Mouse (Mus musculus) cerebral cortex, adult 2 months (tissue): Measurements from ENCODE around the gene Mrps11.

ENCODE experiments used
- WGBS: fragments of 180-500 bp; shearing (Covaris S2); methylation state at CpG from one replicate; pipeline ENCODE4 v1.1.7; 2018; 5-methylcytosine and 5-hydroxymethylcytosine counted together

Mrps11 gene

DNA sequence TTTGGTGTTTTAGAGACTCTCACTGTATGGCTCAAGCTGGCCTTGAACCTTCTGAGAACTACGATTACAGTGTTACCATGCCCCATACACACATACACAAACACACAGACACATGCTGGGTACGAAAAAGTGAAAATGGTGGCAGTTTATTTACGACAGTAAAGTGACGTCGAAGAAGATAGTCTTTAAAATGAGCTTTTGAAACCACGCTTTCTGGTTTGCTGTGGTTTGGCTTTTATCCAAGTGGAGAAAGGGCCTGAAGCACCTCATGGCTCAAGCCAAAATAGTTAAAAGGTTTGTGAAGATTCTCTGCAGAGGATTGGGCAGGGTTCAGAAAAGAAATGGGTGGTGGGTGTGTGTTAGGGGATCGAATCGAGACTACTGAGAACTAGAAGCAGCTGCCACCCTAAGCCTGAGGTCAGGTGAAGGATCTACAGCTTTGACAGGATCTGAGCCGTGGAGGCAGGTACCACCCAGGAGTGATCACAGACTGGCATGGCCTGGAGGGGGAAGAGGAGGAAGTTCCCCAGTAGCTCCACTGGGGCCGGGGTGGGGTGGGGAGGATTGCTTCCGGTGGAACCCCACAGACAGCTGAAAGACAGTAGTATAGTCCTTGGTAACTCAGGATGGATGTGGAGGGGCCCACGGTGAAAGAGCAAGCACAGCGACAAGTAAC is 11.1 kb downstream of the Mrps11 start:
- 89% methylated on average over 13 of the region's 13 CpGs for WGBS

DNA sequence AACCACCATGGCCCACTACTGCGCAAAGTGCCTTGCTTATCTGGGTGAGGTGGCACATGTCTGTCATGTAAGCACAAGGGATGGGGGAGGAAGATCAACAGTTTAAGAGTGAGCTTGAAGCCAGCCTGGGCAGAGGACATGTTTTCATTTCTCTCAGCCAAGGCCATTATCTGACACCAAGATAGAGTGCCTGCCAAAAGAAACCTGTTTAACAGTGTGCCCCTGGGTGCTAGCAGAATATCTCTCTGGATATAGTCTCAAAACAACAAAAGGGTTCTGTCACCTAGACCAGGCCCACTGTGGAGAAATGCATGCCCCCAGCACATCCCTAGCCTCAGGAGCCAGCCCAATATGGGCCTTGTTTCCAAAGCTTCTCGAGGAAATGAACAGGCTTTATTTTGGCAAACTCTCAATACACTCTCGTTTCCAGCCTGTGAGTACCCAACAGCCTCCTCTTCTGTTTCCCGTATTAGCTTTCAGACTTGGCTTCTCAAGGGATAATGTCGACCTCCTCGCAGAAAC is 11.7 kb downstream of the Mrps11 start:
- 43% methylated on average over 6 of the region's 6 CpGs for WGBS

- WGBS = 62% methylated on average over 3 of the region's 3 CpGs
Measured at GRCm38 (mm10) chr7:78796624-78797023, 13.7 kb downstream of the Mrps11 start.

DNA sequence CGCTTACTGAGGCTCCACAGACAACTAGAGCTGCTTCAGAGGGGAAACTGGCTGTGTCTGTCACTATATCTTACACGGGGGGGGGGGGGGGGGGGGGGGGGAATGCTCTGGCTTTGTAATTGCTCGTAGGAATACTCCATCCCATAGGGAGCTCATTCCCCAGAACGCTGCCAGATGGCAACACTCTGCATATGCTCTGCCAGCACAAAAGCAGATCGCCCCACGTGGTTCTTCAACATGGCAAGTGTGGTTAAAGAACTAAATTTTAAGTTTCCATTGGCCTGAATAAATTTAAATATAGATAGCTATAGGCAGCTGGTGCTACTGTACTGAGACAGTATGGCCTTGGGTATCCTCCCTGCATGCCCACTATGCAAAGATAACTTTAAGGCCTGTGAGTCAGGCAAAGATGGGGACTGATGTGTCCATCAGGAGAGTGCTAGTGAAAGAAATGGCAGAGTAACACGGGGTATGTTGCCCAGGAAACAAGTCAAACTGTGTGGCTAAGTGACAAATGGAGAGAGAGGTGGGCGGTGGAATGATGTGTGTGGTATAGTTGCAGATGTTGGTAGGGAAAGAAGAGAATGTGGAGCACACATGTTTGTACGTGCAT is 15.0 kb downstream of the Mrps11 start:
- WGBS = 25% methylated on average over 8 of the region's 9 CpGs

DNA sequence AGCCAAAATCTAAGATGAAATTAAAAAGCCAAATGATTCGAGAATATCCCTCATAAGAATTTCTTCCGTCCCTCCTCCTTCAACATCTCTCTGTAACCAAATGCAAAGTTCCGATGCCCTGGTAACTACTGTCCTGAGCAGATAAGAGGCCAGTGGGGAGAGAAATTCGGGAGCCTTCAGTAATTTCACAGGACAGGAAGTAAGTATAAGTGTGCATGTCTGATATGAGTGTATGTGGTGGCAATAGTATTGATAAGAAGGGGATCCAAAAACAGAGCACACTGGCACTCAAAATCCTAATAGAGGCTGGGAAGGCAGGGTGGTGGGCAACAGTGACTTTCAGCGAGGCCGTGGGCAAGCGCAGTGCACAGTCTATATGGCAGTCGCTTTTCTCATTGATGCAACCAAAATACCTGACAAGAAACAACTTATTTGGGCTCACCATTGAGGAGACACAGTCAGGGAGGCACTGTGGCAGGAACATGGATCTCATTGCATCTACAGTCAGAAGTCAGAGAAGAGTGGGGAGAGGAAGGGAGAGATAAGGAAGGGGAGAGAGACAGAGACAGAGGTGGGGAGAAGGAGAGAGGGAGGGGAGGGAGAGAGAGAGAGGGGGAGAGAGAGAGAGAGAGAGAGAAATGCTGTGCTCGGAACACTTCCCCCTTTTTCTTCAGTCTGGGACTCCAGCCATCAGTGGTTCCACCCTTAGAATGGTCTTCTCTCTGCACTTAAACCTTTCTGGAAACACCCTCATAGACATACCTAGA is 17.0 kb downstream of the Mrps11 start:
- 75% methylated on average over 9 of the region's 9 CpGs for WGBS

DNA sequence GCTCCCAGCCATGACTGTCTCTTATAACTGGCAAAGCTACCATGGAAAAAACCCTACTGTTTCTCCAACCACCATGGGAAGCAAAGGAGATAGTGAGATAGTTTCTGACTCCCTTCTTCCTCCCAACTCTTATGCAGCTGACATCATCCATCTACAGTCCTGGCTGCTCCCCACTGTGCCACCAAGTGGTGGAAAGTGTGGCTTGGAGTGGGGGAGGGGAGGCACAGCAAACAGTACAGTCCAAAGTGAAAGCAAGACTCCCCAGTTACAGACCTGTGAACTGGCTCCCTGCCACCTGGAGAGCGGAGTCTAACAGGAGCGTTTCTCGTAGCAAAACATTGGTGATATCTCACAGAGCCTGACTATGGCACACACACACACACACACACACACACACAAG is 20.9 kb downstream of the Mrps11 start:
- WGBS = 82% methylated on average over 3 of the region's 3 CpGs

DNA sequence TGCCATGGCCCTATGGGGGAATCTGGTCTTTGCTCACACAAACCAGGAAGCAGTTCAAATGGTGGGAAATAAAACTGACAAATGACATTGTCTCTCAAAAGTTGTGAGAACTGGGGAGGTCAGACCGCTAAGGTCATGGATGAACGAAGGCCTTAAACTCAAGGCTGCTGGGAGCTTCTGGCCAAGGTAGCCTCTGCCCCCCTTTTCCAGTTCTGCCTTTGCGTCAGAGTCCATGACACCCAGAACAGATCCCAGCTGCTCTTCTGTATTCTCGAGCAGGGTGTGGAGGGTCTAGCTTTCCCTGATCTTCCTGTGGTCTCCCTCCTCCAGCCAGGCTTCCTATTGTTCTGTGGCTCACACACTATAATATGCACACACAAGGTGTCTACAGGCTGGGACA is 24.3 kb downstream of the Mrps11 start:
- WGBS = 89% methylated on average over 4 of the region's 4 CpGs

GRCm38 (mm10) chr7:78813791-78814190 is 30.9 kb downstream of the Mrps11 start:
- 82% methylated on average over 6 of the region's 6 CpGs for whole genome bisulfite sequencing

- 86% methylated on average over 12 of the region's 12 CpGs for WGBS
Measured at GRCm38 (mm10) chr7:78818336-78818735, 35.4 kb downstream of the Mrps11 start.

DNA sequence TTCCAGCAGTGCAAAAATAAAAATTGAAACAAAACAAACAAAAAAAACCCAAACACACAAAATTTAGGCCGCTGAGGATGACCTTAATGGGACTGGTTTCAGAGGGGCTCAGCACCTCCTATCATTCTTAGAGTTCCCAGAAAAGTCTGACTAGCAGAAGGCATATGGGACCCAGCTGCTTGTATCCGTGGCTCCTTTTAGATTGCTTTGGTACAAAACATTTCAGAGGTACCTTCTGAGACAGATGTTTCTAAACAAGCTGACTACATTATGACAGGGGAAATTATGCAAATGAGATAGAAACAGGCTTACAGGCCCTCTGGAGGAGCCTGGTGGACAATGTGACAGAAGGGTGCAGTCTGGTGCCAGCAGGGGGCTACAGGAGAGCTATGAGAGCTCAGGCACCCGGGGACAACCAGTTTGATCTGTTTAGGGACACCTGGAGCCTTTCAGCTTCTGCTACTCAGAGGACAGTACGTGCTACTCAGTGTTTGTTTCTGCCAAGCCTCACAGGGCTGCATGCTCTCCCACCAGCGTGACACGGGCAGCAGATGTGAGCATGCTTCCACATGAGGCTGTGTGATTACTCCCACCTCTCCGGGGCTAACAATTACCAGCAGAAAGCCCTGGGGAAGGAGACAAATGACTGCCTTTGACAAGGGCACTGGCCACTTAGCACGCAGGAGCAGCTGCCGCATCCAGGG is 43.9 kb downstream of the Mrps11 start:
- 57% methylated on average over 9 of the region's 9 CpGs for WGBS

- 93% methylated on average over 14 of the region's 14 CpGs for WGBS
Measured at GRCm38 (mm10) chr7:78827749-78828362, 44.9 kb downstream of the Mrps11 start.

- WGBS = 70% methylated on average over 4 of the region's 4 CpGs
Measured at GRCm38 (mm10) chr7:78835656-78836055, 52.7 kb downstream of the Mrps11 start.

- 75% methylated on average over 4 of the region's 4 CpGs for WGBS
Measured at GRCm38 (mm10) chr7:78837250-78837649, 54.3 kb downstream of the Mrps11 start.

GRCm38 (mm10) chr7:78841601-78842000 is 58.7 kb downstream of the Mrps11 start:
- WGBS = 71% methylated on average over 5 of the region's 5 CpGs
